Comparison of ENCODE assay signal across 12 mouse cellular contexts in the genomic region with DNA sequence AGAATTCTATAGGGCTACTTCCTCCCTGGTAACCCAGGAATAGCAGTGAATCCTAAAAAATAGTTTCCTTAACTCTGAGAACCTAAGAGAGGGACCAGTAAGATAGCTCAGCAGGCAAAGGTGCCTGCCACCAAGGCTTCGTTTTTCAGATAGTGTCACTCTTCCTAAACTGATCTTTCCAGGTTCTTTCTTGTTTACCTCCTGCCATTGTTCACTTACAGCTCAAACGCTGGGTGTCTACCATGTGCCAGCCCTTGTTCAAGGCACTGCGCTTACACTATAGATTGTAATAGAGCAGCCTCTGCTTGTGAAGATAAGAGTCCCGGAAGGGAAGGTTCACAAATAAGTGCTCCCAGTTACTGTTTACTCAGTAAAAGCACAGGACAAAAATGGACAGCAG. TPM values are rescaled to one million over a fixed set of nuclear protein-coding genes. Genes with fewer than 3 reads are reported as not detected.
DNase-seq lines count a peak whose midpoint lies in the region; ATAC-seq and TF ChIP-seq lines count a peak whose summit lies in the region.
"Had no signal": no experiment of that assay in that cellular context is flagged by ENCODE, and none has a peak within 500 bp of the region (broad histone marks: within the 10 kb centered on the region; RNA-seq: fewer than 3 reads in every experiment).

No protein-coding gene starts in this region.

- H3K4me1 ChIP-seq in lung, embryonic 14.5 days (ENCODE audit: insufficient read depth), result peaks cover 16% of the 10 kb centered on the region
- H3K4me1 ChIP-seq in lung, adult 2 months (ENCODE audit: control insufficient read depth, insufficient read depth, low read length), result peaks cover 14% of the 10 kb centered on the region
- H3K4me1 ChIP-seq in erythroblast, embryonic 14.5 days (ENCODE audit: control insufficient read depth), result peaks cover 75% of the 10 kb centered on the region
- peaks cover 81% of the 10 kb centered on the region for H3K4me1 ChIP-seq in liver, embryonic 15.5 days (replicated peaks)
- H3K4me1 ChIP-seq in stomach, embryonic 15.5 days, result peaks cover 20% of the 10 kb centered on the region

- no peak overlapping the region for H3K4me3 ChIP-seq in lung, embryonic 14.5 days (ENCODE audit: low read depth, low read length)
- H3K4me3 ChIP-seq in lung, adult 2 months (replicated peaks; ENCODE audit: extremely low read depth, low read depth, low read length), result no peak overlapping the region
- peak overlapping the region; percentile 94 for H3K4me3 ChIP-seq in erythroblast, embryonic 14.5 days (replicated peaks)
- peak overlapping the region; percentile 98 for H3K4me3 ChIP-seq in liver, embryonic 15.5 days (replicated peaks)
- no peak overlapping the region for H3K4me3 ChIP-seq in stomach, embryonic 15.5 days (replicated peaks)

- 0 out of 2 replicates have a peak overlapping the region, but pooled peaks have one; percentile 95 for H3K4me2 ChIP-seq in lung, embryonic 14.5 days
- H3K4me2 ChIP-seq in liver, embryonic 15.5 days, result peak overlapping the region; percentile 96
- no peak overlapping the region for H3K4me2 ChIP-seq in stomach, embryonic 15.5 days

- H3K9ac ChIP-seq in lung, embryonic 14.5 days, result no peak overlapping the region
- H3K9ac ChIP-seq in liver, embryonic 15.5 days, result peak overlapping the region; percentile 99
- no peak overlapping the region for H3K9ac ChIP-seq in stomach, embryonic 15.5 days

- TF ChIP-seq POLR2A in lung, adult 2 months (IDR thresholded peaks at IDR 0.05; ENCODE audit: borderline replicate concordance, extremely low read depth, low read depth, low read length), result no peak

- WGBS in lung, embryonic 14.5 days, result 52% methylated on average over 4 of the region's 4 CpGs
- WGBS in lung, adult 2 months, result 38% methylated on average over 4 of the region's 4 CpGs
- 17% methylated on average over 4 of the region's 4 CpGs for WGBS in liver, embryonic 15.5 days (ENCODE audit: insufficient replicate concordance)
- WGBS in stomach, embryonic 15.5 days, result 55% methylated on average over 4 of the region's 4 CpGs

- TF ChIP-seq CTCF in lung, embryonic 14.5 days (IDR thresholded peaks at IDR 0.05; ENCODE audit: low read depth), result no peak
- TF ChIP-seq CTCF in lung, adult 2 months (IDR thresholded peaks at IDR 0.05; ENCODE audit: insufficient read depth, low read length), result no peak

- no peaks in the 10 kb centered on the region for H3K27me3 ChIP-seq in lung, embryonic 14.5 days (ENCODE audit: insufficient read depth, low read length)
- no peaks in the 10 kb centered on the region for H3K27me3 ChIP-seq in erythroblast, embryonic 14.5 days (ENCODE audit: control insufficient read depth)
- H3K27me3 ChIP-seq in liver, embryonic 15.5 days, result no peaks in the 10 kb centered on the region
- no peaks in the 10 kb centered on the region for H3K27me3 ChIP-seq in stomach, embryonic 15.5 days (replicated peaks)

- H3K27ac ChIP-seq in lung, embryonic 14.5 days (ENCODE audit: low read depth), result peak overlapping the region; percentile 6
- H3K27ac ChIP-seq in liver, embryonic 15.5 days (replicated peaks), result peak overlapping the region; percentile 99
- H3K27ac ChIP-seq in stomach, embryonic 15.5 days, result peak overlapping the region; percentile 98

- DNase-seq in lung, embryonic 14.5 days, result no peak
- no peak for DNase-seq in lung, adult 2 months
- DNase-seq in B cell, adult 2 months, result no peak
- DNase-seq in ovary, postnatal 36 days (ENCODE audit: low spot score), result no peak
- no peak for DNase-seq in ovary, postnatal 10 days (ENCODE audit: low spot score)
- DNase-seq: cerebellum, postnatal 36 days; kidney, postnatal 10 days; retina, postnatal 1 day had no signal

- ATAC-seq in lung, embryonic 14.5 days (ENCODE audit: insufficient read depth), result no peak
- ATAC-seq in liver, embryonic 15.5 days (ENCODE audit: insufficient read depth), result peak; percentile 35
- ATAC-seq in stomach, embryonic 15.5 days (ENCODE audit: insufficient read depth, low FRiP score, low read depth), result 0 out of 2 replicates have a peak, but pooled peaks have one; percentile 25
- ATAC-seq: CD4-positive, CD25-positive, alpha-beta regulatory T cell, adult 4 months had no signal

- no peaks in the 10 kb centered on the region; the same call in 1 of the 2 replicates for H3K9me3 ChIP-seq in lung, embryonic 14.5 days (ENCODE audit: low read depth, low read length)
- H3K9me3 ChIP-seq in erythroblast, embryonic 14.5 days (ENCODE audit: control insufficient read depth, low read length), result no peaks in the 10 kb centered on the region; the same call in 1 of the 2 replicates
- H3K9me3 ChIP-seq in liver, embryonic 15.5 days (replicated peaks), result no peaks in the 10 kb centered on the region
- no peaks in the 10 kb centered on the region for H3K9me3 ChIP-seq in stomach, embryonic 15.5 days

- peaks cover 11% of the 10 kb centered on the region for H3K36me3 ChIP-seq in lung, embryonic 14.5 days (ENCODE audit: insufficient read depth)
- H3K36me3 ChIP-seq in erythroblast, embryonic 14.5 days (ENCODE audit: control insufficient read depth), result peaks cover 39% of the 10 kb centered on the region
- peaks cover 25% of the 10 kb centered on the region for H3K36me3 ChIP-seq in liver, embryonic 15.5 days (replicated peaks)
- H3K36me3 ChIP-seq in stomach, embryonic 15.5 days, result peaks cover 6% of the 10 kb centered on the region; the same call in 1 of the 2 replicates

RNA-seq across cellular contexts. Expression of a gene that starts 1.6 kb away (rescaled TPM):
- polyA plus RNA-seq in lung, embryonic 14.5 days (2014; fragmentation: Nextera tagmentation; extraction: Ambion mirVana), result 111 and 117 TPM in 2 replicates
- polyA plus RNA-seq in lung, adult 2 months (2012; rRNA removed), result 9.2 and 15.0 TPM in 2 replicates
- polyA plus RNA-seq in erythroblast, embryonic 14.5 days (2012), result 0.54 and 1.1 TPM in 2 replicates
- polyA plus RNA-seq in liver, embryonic 15.5 days (2015; fragmentation: Nextera tagmentation; extraction: Ambion mirVana), result 41.7 and 46.9 TPM in 2 replicates
- 107 and 123 TPM in 2 replicates for polyA plus RNA-seq in stomach, embryonic 15.5 days (2015; fragmentation: Nextera tagmentation; extraction: Ambion mirVana)

RNA-seq across cellular contexts. Expression of a gene that starts 1.7 kb away (rescaled TPM):
- polyA plus RNA-seq in lung, embryonic 14.5 days (2014; fragmentation: Nextera tagmentation; extraction: Ambion mirVana), result 24.1 and 29.1 TPM in 2 replicates
- polyA plus RNA-seq in lung, adult 2 months (2012; rRNA removed), result 49.2 and 68.8 TPM in 2 replicates
- 14.7 and 14.8 TPM in 2 replicates for polyA plus RNA-seq in erythroblast, embryonic 14.5 days (2012)
- 11.1 and 13.4 TPM in 2 replicates for polyA plus RNA-seq in liver, embryonic 15.5 days (2015; fragmentation: Nextera tagmentation; extraction: Ambion mirVana)
- 14.2 and 14.3 TPM in 2 replicates for polyA plus RNA-seq in stomach, embryonic 15.5 days (2015; fragmentation: Nextera tagmentation; extraction: Ambion mirVana)

Comparison
In these comparisons a context has a peak if more than half of its experiments do, and no peak if none do; other contexts are left out.
1. H3K27ac ChIP-seq: peak in every context shown above with its lines; median percentile 99 in liver, embryonic 15.5 days; 98 in stomach, embryonic 15.5 days; 6 in lung, embryonic 14.5 days.
2. H3K4me3 ChIP-seq: peak in erythroblast, embryonic 14.5 days (single experiment) and liver, embryonic 15.5 days (single experiment); none in lung, embryonic 14.5 days (single experiment), lung, adult 2 months (single experiment) and stomach, embryonic 15.5 days (single experiment).